Mouse (Mus musculus) CH12.LX (cell line): ENCODE measurements around the gene Dhx33. TPM values are rescaled to one million over a fixed set of nuclear protein-coding genes. Genes with fewer than 3 reads are reported as not detected.

Source experiments
- DNase-seq: peaks from one replicate; pipeline ENCODE4 v3.0.0-alpha.2; 2013; ENCODE audit errors: extremely low read depth
- H3K27ac ChIP-seq: 2 replicates; pipeline ENCODE4 v1.5.1; 2012; ENCODE audit warnings: low read depth, mild to moderate bottlenecking, control low read depth, moderate library complexity; ENCODE audit not compliant: insufficient read depth
- H3K27me3 ChIP-seq: replicated peaks from 2 replicates; pipeline ENCODE3; 2012; ENCODE audit warnings: inconsistent platforms
- H3K36me3 ChIP-seq, 2 experiments: replicated peaks in 1 of 2; 2 replicates each; pipeline versions ENCODE3 to v1.6.1; 2012; ENCODE audit warnings: inconsistent platforms in 1 of 2, low read length in 1 of 2, mild to moderate bottlenecking in 1 of 2, mixed read lengths in 1 of 2, moderate library complexity in 1 of 2; ENCODE audit not compliant: control insufficient read depth in 1 of 2, insufficient read depth in 1 of 2
- H3K4me1 ChIP-seq, 2 experiments: 2 replicates each; pipeline ENCODE4 v1.6.1; 2012; ENCODE audit warnings: inconsistent platforms in 1 of 2, moderate library complexity in 1 of 2; ENCODE audit not compliant: insufficient read depth in 2 of 2, control insufficient read depth in 1 of 2
- H3K4me2 ChIP-seq: 2 replicates; pipeline ENCODE4 v1.6.1; 2012; ENCODE audit warnings: low read depth, mild to moderate bottlenecking, control low read depth; ENCODE audit not compliant: poor library complexity, insufficient read depth, severe bottlenecking
- H3K4me3 ChIP-seq, 3 experiments: fragments of 150-350 bp in 1 of 3; sonication (generic) in 1 of 3; replicated peaks in 1 of 3; 2 replicates each; pipeline versions ENCODE3 to v1.5.1; 2011 to 2012; ENCODE audit warnings: low read depth in 2 of 3, low read length in 2 of 3, mild to moderate bottlenecking in 2 of 3, moderate library complexity in 2 of 3, control low read depth in 1 of 3, improper control_type of control experiment in 1 of 3, inconsistent platforms in 1 of 3, mixed read lengths in 1 of 3; ENCODE audit not compliant: poor library complexity in 1 of 3
- H3K79me2 ChIP-seq: replicated peaks from 2 replicates; pipeline ENCODE4 v1.6.1; 2012; ENCODE audit warnings: mild to moderate bottlenecking, moderate library complexity; ENCODE audit not compliant: control insufficient read depth, poor library complexity, insufficient read depth, severe bottlenecking; ENCODE audit errors: extremely low read depth
- H3K9ac ChIP-seq: 2 replicates; pipeline ENCODE4 v1.6.1; 2012; ENCODE audit warnings: low read depth, mild to moderate bottlenecking, control low read depth, moderate library complexity; ENCODE audit not compliant: insufficient read depth
- H3K9me3 ChIP-seq: replicated peaks from 2 replicates; pipeline ENCODE3; 2012; ENCODE audit warnings: low read length, inconsistent platforms, mixed read lengths
- CHD1 ChIP-seq: IDR thresholded peaks from 2 replicates; pipeline ENCODE4 v1.6.1; 2012; ENCODE audit warnings: low read depth, low read length, improper control_type of control experiment, inconsistent platforms
- CHD2 ChIP-seq: IDR thresholded peaks from 2 replicates; pipeline ENCODE4 v1.6.1; 2011; ENCODE audit warnings: low read length, improper control_type of control experiment
- CTCF ChIP-seq, 2 experiments: IDR thresholded peaks in 1 of 2; conservative IDR thresholded peaks in 1 of 2; 2 replicates each; pipeline ENCODE4 v1.5.1; 2011 to 2012; ENCODE audit warnings: low read depth in 2 of 2, low read length in 2 of 2, improper control_type of control experiment in 1 of 2, inconsistent platforms in 1 of 2, mild to moderate bottlenecking in 1 of 2, moderate library complexity in 1 of 2
- E2F4 ChIP-seq: IDR thresholded peaks from 2 replicates; pipeline ENCODE4 v1.6.1; 2011; ENCODE audit warnings: low read depth, low read length, improper control_type of control experiment; ENCODE audit not compliant: insufficient replicate concordance
- ELF1 ChIP-seq: IDR thresholded peaks from 2 replicates; pipeline ENCODE4 v1.6.1; 2014; ENCODE audit warnings: low read depth, mild to moderate bottlenecking, inconsistent platforms, low read length, improper control_type of control experiment
- EP300 ChIP-seq: IDR thresholded peaks from 2 replicates; pipeline ENCODE4 v1.6.1; 2011; ENCODE audit warnings: low read length, improper control_type of control experiment
- ETS1 ChIP-seq: conservative IDR thresholded peaks from 2 replicates; pipeline ENCODE4 v1.6.1; 2012; ENCODE audit warnings: low read depth, mild to moderate bottlenecking, inconsistent platforms, low read length, improper control_type of control experiment, moderate library complexity
- GABPA ChIP-seq: IDR thresholded peaks from 2 replicates; pipeline ENCODE4 v1.6.1; 2012; ENCODE audit warnings: low read depth, low read length, improper control_type of control experiment, inconsistent platforms; ENCODE audit not compliant: insufficient replicate concordance
- IRF4 ChIP-seq: IDR thresholded peaks from 2 replicates; pipeline ENCODE4 v1.6.1; 2014; ENCODE audit warnings: low read depth, mild to moderate bottlenecking, inconsistent platforms, low read length, improper control_type of control experiment
- JUN ChIP-seq: IDR thresholded peaks from 2 replicates; pipeline ENCODE4 v1.6.1; 2011; ENCODE audit warnings: low read depth, mild to moderate bottlenecking, low read length, improper control_type of control experiment, moderate library complexity; ENCODE audit not compliant: insufficient read depth
- JUND ChIP-seq: conservative IDR thresholded peaks from 2 replicates; pipeline ENCODE4 v1.6.1; 2011; ENCODE audit warnings: low read depth, low read length, improper control_type of control experiment
- KAT2A ChIP-seq: IDR thresholded peaks from 2 replicates; pipeline ENCODE4 v1.6.1; 2012; ENCODE audit warnings: low read length, improper control_type of control experiment, inconsistent platforms; ENCODE audit not compliant: insufficient replicate concordance
- MAFK ChIP-seq: IDR thresholded peaks from 2 replicates; pipeline ENCODE4 v1.6.1; 2011; ENCODE audit warnings: low read length, improper control_type of control experiment; ENCODE audit not compliant: insufficient replicate concordance
- MEF2A ChIP-seq: IDR thresholded peaks from 2 replicates; pipeline ENCODE4 v1.6.1; 2014; ENCODE audit warnings: low read depth, mild to moderate bottlenecking, inconsistent platforms, low read length, improper control_type of control experiment, borderline replicate concordance
- MXI1 ChIP-seq: IDR thresholded peaks from 2 replicates; pipeline ENCODE4 v1.6.1; 2011; ENCODE audit warnings: mild to moderate bottlenecking, low read depth, low read length, improper control_type of control experiment
- MYC ChIP-seq: IDR thresholded peaks from 2 replicates; pipeline ENCODE4 v1.6.1; 2011; ENCODE audit warnings: low read depth, mild to moderate bottlenecking, improper control_type of control experiment, low read length
- NELFE ChIP-seq: IDR thresholded peaks from 2 replicates; pipeline ENCODE4 v1.6.1; 2011; ENCODE audit warnings: low read depth, low read length, improper control_type of control experiment
- NRF1 ChIP-seq: IDR thresholded peaks from 2 replicates; pipeline ENCODE4 v1.6.1; 2014; ENCODE audit warnings: low read depth, mild to moderate bottlenecking, inconsistent platforms, low read length, improper control_type of control experiment, moderate library complexity
- POLR2A ChIP-seq: IDR thresholded peaks from 2 replicates; pipeline ENCODE4 v1.6.1; 2011; ENCODE audit warnings: low read depth, mild to moderate bottlenecking, improper control_type of control experiment, low read length
- POLR2AphosphoS2 ChIP-seq: IDR thresholded peaks from 2 replicates; pipeline ENCODE4 v1.6.1; 2011; ENCODE audit warnings: low read depth, low read length, improper control_type of control experiment
- RAD21 ChIP-seq: IDR thresholded peaks from 2 replicates; pipeline ENCODE4 v1.6.1; 2011; ENCODE audit warnings: low read depth, mild to moderate bottlenecking, low read length, improper control_type of control experiment, moderate library complexity
- RCOR1 ChIP-seq: conservative IDR thresholded peaks from 2 replicates; pipeline ENCODE4 v1.6.1; 2012; ENCODE audit warnings: low read depth, mild to moderate bottlenecking, inconsistent platforms, low read length, improper control_type of control experiment
- SIN3A ChIP-seq: IDR thresholded peaks from 2 replicates; pipeline ENCODE4 v1.6.1; 2012; ENCODE audit warnings: low read length, improper control_type of control experiment, inconsistent platforms
- SMC3 ChIP-seq: IDR thresholded peaks from 2 replicates; pipeline ENCODE4 v1.6.1; 2011; ENCODE audit warnings: low read depth, low read length, improper control_type of control experiment
- TBP ChIP-seq: conservative IDR thresholded peaks from 2 replicates; pipeline ENCODE4 v1.6.1; 2011; ENCODE audit warnings: low read depth, low read length, improper control_type of control experiment
- UBTF ChIP-seq: IDR thresholded peaks from 2 replicates; pipeline ENCODE4 v1.6.1; 2012; ENCODE audit warnings: low read depth, mild to moderate bottlenecking, inconsistent platforms, low read length, improper control_type of control experiment, moderate library complexity
- USF1 ChIP-seq: IDR thresholded peaks from 2 replicates; pipeline ENCODE4 v1.6.1; 2014; ENCODE audit warnings: low read depth, mild to moderate bottlenecking, inconsistent platforms, low read length, improper control_type of control experiment
- USF2 ChIP-seq: conservative IDR thresholded peaks from 2 replicates; pipeline ENCODE4 v1.6.1; 2011; ENCODE audit warnings: low read depth, low read length, improper control_type of control experiment
- ZKSCAN1 ChIP-seq: IDR thresholded peaks from 2 replicates; pipeline ENCODE4 v1.6.1; 2012; ENCODE audit warnings: low read depth, inconsistent platforms, low read length, improper control_type of control experiment, borderline replicate concordance
- ZMIZ1 ChIP-seq: IDR thresholded peaks from 2 replicates; pipeline ENCODE4 v1.6.1; 2012; ENCODE audit warnings: low read depth, mild to moderate bottlenecking, inconsistent platforms, low read length, improper control_type of control experiment
- dilution Hi-C: fragments of 300-500 bp; cut with MboI; formaldehyde crosslinking; loops from 2 replicates; pipeline ENCODE4 v1.14.3; 2020; ENCODE audit warnings: low sequenced_read_pairs; ENCODE audit not compliant: extremely low pct_unique_long_range_greater_than_20kb, extremely low pct_ligation_motif_present
- in situ Hi-C: fragments of 300-500 bp; cut with MboI; formaldehyde crosslinking; loops from 3 replicates; pipeline ENCODE4 v1.14.3; 2019; ENCODE audit warnings: low sequenced_read_pairs, low pct_ligation_motif_present, low pct_unique_long_range_greater_than_20kb, mixed read lengths
- polyA plus RNA-seq: library from polyadenylated mRNA; unstranded; fragments of >175 nt; gene quantifications from 2 replicates; pipeline ENCODE4 v1.2.1, GENCODE M21; 2012; ENCODE audit warnings: low read depth; ENCODE audit not compliant: insufficient read length
- total RNA-seq, 2 experiments: library from RNA; depleted of rRNA; stranded (reverse); fragments of 300-350 nt in 1 of 2; fragments of >200 nt in 1 of 2; gene quantifications; 2 replicates each; pipeline ENCODE4 v1.2.3; 2012 to 2014

Gene Dhx33
- total and polyA plus RNA-seq, 3 experiments = 34.4 to 55.9 (median 43.0) TPM

- Histone ChIP-seq H3K9me3 (peaks cover 3% of the 10 kb centered on the region), H3K9ac (no peak overlapping the region), H3K27me3 (no peaks in the 10 kb centered on the region), H3K4me3 (no peak overlapping the region), H3K4me1 (peaks cover 3 to 24% of the 10 kb centered on the region in 2 experiments; a peak in 3 of 4 replicates), H3K27ac (no peak overlapping the region), H3K4me2 (no peak overlapping the region), H3K79me2 (peaks cover 19% of the 10 kb centered on the region), H3K36me3 (peaks cover 46 to 61% of the 10 kb centered on the region in 2 experiments)
- dilution Hi-C loops (no loop called here), in situ Hi-C loops (no loop called here)
- DNase-seq = no peak
- TF ChIP-seq ZMIZ1 (no peak), CHD1 (no peak), ETS1 (no peak), RCOR1 (no peak), MAFK (no peak), POLR2AphosphoS2 (no peak), USF2 (no peak), NRF1 (no peak), GABPA (no peak), IRF4 (no peak), UBTF (no peak), MYC (no peak), SMC3 (no peak), E2F4 (no peak), KAT2A (no peak), ELF1 (no peak)
Measured at GRCm38 (mm10) chr11:70972586-70972985, 31.7 kb downstream of the Dhx33 start.

GRCm38 (mm10) chr11:70970560-70971540 is 33.4 kb downstream of the Dhx33 start:
- dilution Hi-C loops (no loop called here), in situ Hi-C loops (no loop called here)
- Histone ChIP-seq H3K36me3 (peaks cover 38 to 55% of the 10 kb centered on the region in 2 experiments), H3K9me3 (peaks cover 3% of the 10 kb centered on the region), H3K79me2 (peaks cover 26% of the 10 kb centered on the region), H3K4me3 (peak overlapping the region; percentile 78 to 86 (median 79)), H3K4me1 (peaks cover 4 to 36% of the 10 kb centered on the region in 2 experiments; a peak in 3 of 4 replicates), H3K27me3 (no peaks in the 10 kb centered on the region), H3K9ac (peak overlapping the region; percentile 46; the same call in 1 of the 2 replicates), H3K27ac (peak overlapping the region; percentile 24; the same call in 1 of the 2 replicates), H3K4me2 (peak overlapping the region; percentile 59)
- DNase-seq = peak; percentile 53
- no peak for TF ChIP-seq EP300
- no peak for TF ChIP-seq CHD2
- TF ChIP-seq MEF2A = no peak
- no peak for TF ChIP-seq KAT2A
- no peak for TF ChIP-seq POLR2A
- TF ChIP-seq ZKSCAN1 = no peak
- TF ChIP-seq IRF4 = no peak
- TF ChIP-seq TBP = 0 out of 2 replicates have a peak, but pooled peaks have one; percentile 26
- no peak for TF ChIP-seq RAD21
- TF ChIP-seq NRF1 = no peak
- TF ChIP-seq CHD1 = no peak
- TF ChIP-seq JUN = no peak
- TF ChIP-seq ETS1 = no peak
- TF ChIP-seq JUND = no peak
- peak; percentile 86 for TF ChIP-seq MXI1
- no peak for TF ChIP-seq USF2
- no peak for TF ChIP-seq NELFE
- peak; percentile 10 to 49; a peak in 2 of 4 replicates for TF ChIP-seq CTCF (conservative IDR thresholded peaks at IDR 0.05 in 1 of 2, IDR thresholded peaks at IDR 0.05 in 1 of 2; ENCODE audit: low read depth in 2 of 2, low read length in 2 of 2)
- TF ChIP-seq E2F4 = no peak; the same call in 1 of the 2 replicates
- TF ChIP-seq USF1 = no peak; the same call in 1 of the 2 replicates
- TF ChIP-seq SIN3A = no peak
- TF ChIP-seq MYC = no peak
